Mouse (Mus musculus) neutrophil, adult 65 days (primary cell): Measurements from ENCODE around the gene Lsm5. TPM values are rescaled to one million over a fixed set of nuclear protein-coding genes. Genes with fewer than 3 reads are reported as not detected.

Source experiments
- total RNA-seq: library from RNA; stranded (reverse); gene quantifications from 2 replicates; pipeline ENCODE4 v1.2.4, GENCODE M21; 2023

Gene Lsm5
- total RNA-seq = 20.9 and 25.3 TPM in 2 replicates

GRCm38 (mm10) chr6:56703931-56704900 lies at the start of gene Lsm5:
Lsm5 (minus strand) TSS chr6:56704710.

GRCm38 (mm10) chr6:56714574-56715269 lies 10.2 kb upstream of the Lsm5 start, which contains the start of gene Avl9:
Avl9 (plus strand) TSS chr6:56714899.

Other genes starting within 250 kb of the Lsm5 start
- gene Pde1c, start 135.6 kb downstream of the Lsm5 start, total RNA-seq = 0.07 and 0.69 TPM in 2 replicates
- 58.4 and 78.3 TPM in 2 replicates for gene Avl9, start 10.2 kb upstream of the Lsm5 start, total RNA-seq
- gene Kbtbd2, start 93.1 kb upstream of the Lsm5 start, total RNA-seq = 46.8 and 49.6 TPM in 2 replicates
- gene Fkbp9, start 127.3 kb upstream of the Lsm5 start, total RNA-seq = 0.98 and 1.5 TPM in 2 replicates
- 32.1 and 33.8 TPM in 2 replicates for gene Nt5c3, start 219.2 kb upstream of the Lsm5 start, total RNA-seq
- not detected in 2 replicates for gene Vmn1r4, start 219.3 kb upstream of the Lsm5 start, total RNA-seq